25 mouse cellular contexts compared by ENCODE assay signal in genomic region chr1:167820031-167820430, GRCm38 (mm10).
"Had no signal": no experiment of that assay in that cellular context is flagged by ENCODE, and none has a peak within 500 bp of the region (broad histone marks: within the 10 kb centered on the region; RNA-seq: fewer than 3 reads in every experiment).

No protein-coding gene starts in this region.

- H3K9me3 ChIP-seq: embryonic facial prominence, embryonic 10.5 days; embryonic facial prominence, embryonic 12.5 days; embryonic facial prominence, embryonic 13.5 days; embryonic facial prominence, embryonic 15.5 days; forebrain, embryonic 10.5 days; forebrain, embryonic 12.5 days; forebrain, embryonic 15.5 days had no signal

- H3K27me3 ChIP-seq: embryonic facial prominence, embryonic 12.5 days; embryonic facial prominence, embryonic 13.5 days; embryonic facial prominence, embryonic 15.5 days; forebrain, embryonic 12.5 days; forebrain, embryonic 15.5 days had no signal

- DNase-seq: cerebellum, adult 2 months; cerebellum, adult 8-10 months; cerebellum, adult 9-10 months; cerebellum, adult 9-11 months; cerebellum, postnatal 10 days; cerebellum, postnatal 14 days; cerebellum, postnatal 25 days; cerebellum, postnatal 36 days; embryo, embryonic 11 days; forebrain, postnatal 0 days; gastrocnemius, adult 2 months; gastrocnemius, postnatal 10 days; gastrocnemius, postnatal 14 days; gastrocnemius, postnatal 25 days; gastrocnemius, postnatal 36 days; heart, adult 2 months had no signal

- H3K36me3 ChIP-seq: embryonic facial prominence, embryonic 10.5 days; embryonic facial prominence, embryonic 12.5 days; embryonic facial prominence, embryonic 13.5 days; embryonic facial prominence, embryonic 15.5 days; forebrain, embryonic 10.5 days; forebrain, embryonic 12.5 days; forebrain, embryonic 15.5 days had no signal

- H3K4me3 ChIP-seq: embryonic facial prominence, embryonic 10.5 days; embryonic facial prominence, embryonic 12.5 days; embryonic facial prominence, embryonic 13.5 days; embryonic facial prominence, embryonic 15.5 days; erythroblast, embryonic 14.5 days; forebrain, embryonic 10.5 days; forebrain, embryonic 12.5 days; forebrain, embryonic 13.5 days; forebrain, embryonic 15.5 days; gastrocnemius, adult 2 months; heart, adult 2 months had no signal

- H3K27ac ChIP-seq: embryonic facial prominence, embryonic 10.5 days; embryonic facial prominence, embryonic 12.5 days; embryonic facial prominence, embryonic 13.5 days; embryonic facial prominence, embryonic 15.5 days; forebrain, embryonic 10.5 days; forebrain, embryonic 12.5 days; forebrain, embryonic 13.5 days; forebrain, embryonic 15.5 days; gastrocnemius, adult 2 months; heart, adult 2 months had no signal
